Mouse (Mus musculus): ENCODE measurements around the gene Sptbn4. TPM values are rescaled to one million over a fixed set of nuclear protein-coding genes. Genes with fewer than 3 reads are reported as not detected.
A peak's percentile ranks its signal among the peaks of the same experiment; 100 is the strongest.

The Sptbn4 gene
- polyA plus RNA-seq, 1 experiment: 0.48 TPM

- Histone ChIP-seq H3K4me3 (ENCODE audit: insufficient read depth, low read length) (no peak overlapping the region), H3K27ac (ENCODE audit: insufficient read depth, low read depth, low read length) (no peak overlapping the region), H3K4me1 (ENCODE audit: control insufficient read depth, insufficient read depth, low read length) (no peaks in the 10 kb centered on the region)
- TF ChIP-seq CTCF (IDR thresholded peaks at IDR 0.05; ENCODE audit: low read depth, low read length): no peak
- TF ChIP-seq POLR2A (IDR thresholded peaks at IDR 0.05; ENCODE audit: borderline replicate concordance, low read depth, low read length): no peak
Observed at GRCm38 (mm10) chr7:27395521-27396183, 51.8 kb downstream of the Sptbn4 start.

DNA sequence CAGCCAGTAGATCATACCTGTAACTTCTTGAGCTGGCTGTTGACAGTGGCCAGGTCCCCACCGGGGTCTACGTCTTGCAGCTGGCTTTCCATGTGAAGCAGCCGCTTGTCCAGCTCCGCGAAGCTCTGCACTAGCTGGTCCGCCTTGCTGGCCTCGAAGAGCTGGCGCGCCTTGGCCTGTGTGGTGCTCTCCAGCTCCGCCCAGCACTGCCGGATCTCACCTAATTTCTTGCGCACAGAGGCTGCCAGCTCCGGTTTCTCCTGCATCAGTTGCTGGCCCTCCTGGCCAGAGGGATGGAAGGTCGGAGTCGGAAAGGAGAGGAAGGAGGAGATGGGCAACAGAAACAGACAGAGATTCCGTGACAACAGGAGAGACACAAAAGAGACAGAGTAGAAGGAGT lies 56.1 kb downstream of the Sptbn4 start:
- H3K4me1 ChIP-seq (ENCODE audit: control insufficient read depth, insufficient read depth, low read length): peaks cover 11% of the 10 kb centered on the region
- H3K4me3 ChIP-seq (ENCODE audit: insufficient read depth, low read length): no peak overlapping the region

GRCm38 (mm10) chr7:27389213-27389612 lies 58.3 kb downstream of the Sptbn4 start:
- TF ChIP-seq CTCF (IDR thresholded peaks at IDR 0.05; ENCODE audit: low read depth, low read length) (no peak), POLR2A (IDR thresholded peaks at IDR 0.05; ENCODE audit: borderline replicate concordance, low read depth, low read length) (no peak)
- peaks cover 11% of the 10 kb centered on the region for H3K4me1 ChIP-seq (ENCODE audit: control insufficient read depth, insufficient read depth, low read length)
- no peak overlapping the region for H3K4me3 ChIP-seq (ENCODE audit: insufficient read depth, low read length)
- no peak overlapping the region for H3K27ac ChIP-seq (ENCODE audit: insufficient read depth, low read depth, low read length)

More for the DNA sequence above, 56.1 kb downstream of the Sptbn4 start:
- H3K27ac ChIP-seq (ENCODE audit: insufficient read depth, low read depth, low read length): no peak overlapping the region
- TF ChIP-seq CTCF (IDR thresholded peaks at IDR 0.05; ENCODE audit: low read depth, low read length) (no peak), POLR2A (IDR thresholded peaks at IDR 0.05; ENCODE audit: borderline replicate concordance, low read depth, low read length) (no peak)

GRCm38 (mm10) chr7:27384731-27385130 lies 62.8 kb downstream of the Sptbn4 start:
- no peak overlapping the region for H3K27ac ChIP-seq (ENCODE audit: insufficient read depth, low read depth, low read length)
- TF ChIP-seq CTCF (IDR thresholded peaks at IDR 0.05; ENCODE audit: low read depth, low read length) (peak; percentile 88), POLR2A (IDR thresholded peaks at IDR 0.05; ENCODE audit: borderline replicate concordance, low read depth, low read length) (no peak)
- H3K4me3 ChIP-seq (ENCODE audit: insufficient read depth, low read length): no peak overlapping the region
- peaks cover 13% of the 10 kb centered on the region for H3K4me1 ChIP-seq (ENCODE audit: control insufficient read depth, insufficient read depth, low read length)

GRCm38 (mm10) chr7:27384134-27384533 lies 63.4 kb downstream of the Sptbn4 start:
- Histone ChIP-seq H3K27ac (ENCODE audit: insufficient read depth, low read depth, low read length) (no peak overlapping the region), H3K4me1 (ENCODE audit: control insufficient read depth, insufficient read depth, low read length) (peaks cover 13% of the 10 kb centered on the region), H3K4me3 (ENCODE audit: insufficient read depth, low read length) (no peak overlapping the region)
- TF ChIP-seq POLR2A (IDR thresholded peaks at IDR 0.05; ENCODE audit: borderline replicate concordance, low read depth, low read length): no peak
- no peak for TF ChIP-seq CTCF (IDR thresholded peaks at IDR 0.05; ENCODE audit: low read depth, low read length)

- H3K27ac ChIP-seq (ENCODE audit: insufficient read depth, low read depth, low read length): no peak overlapping the region
- H3K4me3 ChIP-seq (ENCODE audit: insufficient read depth, low read length): no peak overlapping the region
- no peak for TF ChIP-seq CTCF (IDR thresholded peaks at IDR 0.05; ENCODE audit: low read depth, low read length)
- no peak for TF ChIP-seq POLR2A (IDR thresholded peaks at IDR 0.05; ENCODE audit: borderline replicate concordance, low read depth, low read length)
- peaks cover 13% of the 10 kb centered on the region for H3K4me1 ChIP-seq (ENCODE audit: control insufficient read depth, insufficient read depth, low read length)
Observed at GRCm38 (mm10) chr7:27383233-27383632, 64.3 kb downstream of the Sptbn4 start.

- TF ChIP-seq CTCF (IDR thresholded peaks at IDR 0.05; ENCODE audit: low read depth, low read length): no peak
- TF ChIP-seq POLR2A (IDR thresholded peaks at IDR 0.05; ENCODE audit: borderline replicate concordance, low read depth, low read length): no peak
- H3K27ac ChIP-seq (ENCODE audit: insufficient read depth, low read depth, low read length): no peak overlapping the region
- peaks cover 2% of the 10 kb centered on the region for H3K4me1 ChIP-seq (ENCODE audit: control insufficient read depth, insufficient read depth, low read length)
Observed at GRCm38 (mm10) chr7:27381560-27381959, 65.9 kb downstream of the Sptbn4 start.

DNA sequence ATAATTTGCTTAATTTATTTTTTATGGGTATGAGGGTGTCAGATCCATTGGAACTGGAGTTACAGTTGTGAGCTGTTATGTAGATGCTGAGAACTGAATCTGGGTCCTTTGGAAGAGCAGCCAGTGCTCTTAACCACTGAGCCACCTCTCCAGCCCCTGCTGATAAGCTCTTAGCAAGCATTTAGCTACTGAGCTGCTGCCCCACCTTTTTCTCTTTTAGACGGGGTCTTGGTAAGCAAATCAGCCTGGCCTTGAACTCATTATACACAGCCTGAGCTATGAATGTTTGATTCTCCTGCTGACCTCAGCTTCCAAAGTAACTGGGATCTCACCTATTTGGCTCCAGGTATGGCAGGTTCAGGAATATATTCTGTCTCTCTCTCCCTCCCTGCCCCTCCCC lies 66.5 kb downstream of the Sptbn4 start:
- Histone ChIP-seq H3K27ac (ENCODE audit: insufficient read depth, low read depth, low read length) (no peak overlapping the region), H3K4me3 (ENCODE audit: insufficient read depth, low read length) (no peak overlapping the region), H3K4me1 (ENCODE audit: control insufficient read depth, insufficient read depth, low read length) (peaks cover 2% of the 10 kb centered on the region; the same call in 1 of the 2 replicates)
- TF ChIP-seq CTCF (IDR thresholded peaks at IDR 0.05; ENCODE audit: low read depth, low read length): no peak
- no peak for TF ChIP-seq POLR2A (IDR thresholded peaks at IDR 0.05; ENCODE audit: borderline replicate concordance, low read depth, low read length)

More at GRCm38 (mm10) chr7:27381560-27381959, 65.9 kb downstream of the Sptbn4 start:
- H3K4me3 ChIP-seq (ENCODE audit: insufficient read depth, low read length): no peak overlapping the region

GRCm38 (mm10) chr7:27379836-27380235 lies 67.7 kb downstream of the Sptbn4 start:
- Histone ChIP-seq H3K4me3 (ENCODE audit: insufficient read depth, low read length) (no peak overlapping the region), H3K4me1 (ENCODE audit: control insufficient read depth, insufficient read depth, low read length) (peaks cover 2% of the 10 kb centered on the region; the same call in 1 of the 2 replicates), H3K27ac (ENCODE audit: insufficient read depth, low read depth, low read length) (no peak overlapping the region)
- TF ChIP-seq CTCF (IDR thresholded peaks at IDR 0.05; ENCODE audit: low read depth, low read length): no peak
- TF ChIP-seq POLR2A (IDR thresholded peaks at IDR 0.05; ENCODE audit: borderline replicate concordance, low read depth, low read length): no peak

- Histone ChIP-seq H3K27ac (ENCODE audit: insufficient read depth, low read depth, low read length) (no peak overlapping the region), H3K4me3 (ENCODE audit: insufficient read depth, low read length) (no peak overlapping the region), H3K4me1 (ENCODE audit: control insufficient read depth, insufficient read depth, low read length) (peaks cover 2% of the 10 kb centered on the region; the same call in 1 of the 2 replicates)
- TF ChIP-seq POLR2A (IDR thresholded peaks at IDR 0.05; ENCODE audit: borderline replicate concordance, low read depth, low read length) (no peak), CTCF (IDR thresholded peaks at IDR 0.05; ENCODE audit: low read depth, low read length) (no peak)
Observed at GRCm38 (mm10) chr7:27378431-27378830, 69.1 kb downstream of the Sptbn4 start.
